Mouse (Mus musculus) liver, embryonic 14.5 days (tissue): ENCODE results near the gene Thg1l. TPM values are rescaled to one million over a fixed set of nuclear protein-coding genes. Genes with fewer than 3 reads are reported as not detected.

Experiments
- ATAC-seq: fragments of 200-750 bp; cut with Nextera tagmentation; 2 replicates; pipeline ENCODE4 v1.8.0; 2017; ENCODE audit warnings: moderate number of reproducible peaks, mild to moderate bottlenecking, moderate library complexity; ENCODE audit not compliant: insufficient read depth
- DNase-seq, 3 experiments: peaks; one replicate each; pipeline ENCODE4 v3.0.0-alpha.2; 2012 to 2013; ENCODE audit warnings: low read depth in 3 of 3, low spot score in 3 of 3
- H3K27ac ChIP-seq: fragments of 300-500 bp; sonication (generic); 2 replicates; pipeline ENCODE4 v1.5.1; 2014; ENCODE audit warnings: moderate library complexity, mild to moderate bottlenecking, control low read depth, inconsistent platforms
- H3K27me3 ChIP-seq: fragments of 300-500 bp; sonication (generic); 2 replicates; pipeline ENCODE4 v1.6.1; 2014; ENCODE audit warnings: mild to moderate bottlenecking, low read length, moderate library complexity; ENCODE audit not compliant: control insufficient read depth, insufficient read depth
- H3K36me3 ChIP-seq: fragments of 300-500 bp; sonication (generic); replicated peaks from 2 replicates; pipeline ENCODE4 v1.6.1; 2014; ENCODE audit warnings: low read depth; ENCODE audit not compliant: control insufficient read depth, insufficient read depth
- H3K4me1 ChIP-seq, 2 experiments: fragments of 200-500 bp in 1 of 2; fragments of 300-500 bp in 1 of 2; sonication (generic) in 1 of 2; replicated peaks; 2 replicates each; pipeline ENCODE4 v1.6.1; 2012 to 2014; ENCODE audit warnings: antibody characterized with exemption in 1 of 2, inconsistent platforms in 1 of 2, low read length in 1 of 2; ENCODE audit not compliant: control insufficient read depth in 2 of 2, insufficient read depth in 2 of 2
- H3K4me2 ChIP-seq: fragments of 300-500 bp; sonication (generic); 2 replicates; pipeline ENCODE4 v1.6.1; 2014; ENCODE audit warnings: low read depth, mild to moderate bottlenecking, control low read depth, moderate library complexity
- H3K4me3 ChIP-seq, 2 experiments: fragments of 200-500 bp in 1 of 2; fragments of 300-500 bp in 1 of 2; sonication (generic) in 1 of 2; 2 replicates each; pipeline ENCODE4 v1.5.1; 2012 to 2014; ENCODE audit warnings: low read depth in 2 of 2, low read length in 2 of 2, mild to moderate bottlenecking in 2 of 2, control low read depth in 1 of 2, inconsistent platforms in 1 of 2, moderate library complexity in 1 of 2; ENCODE audit not compliant: insufficient read depth in 1 of 2
- H3K9ac ChIP-seq: fragments of 300-500 bp; sonication (generic); replicated peaks from 2 replicates; pipeline ENCODE4 v1.6.1; 2014; ENCODE audit warnings: mild to moderate bottlenecking, control low read depth, moderate library complexity
- H3K9me3 ChIP-seq: fragments of 300-500 bp; sonication (generic); 2 replicates; pipeline ENCODE4 v1.6.1; 2016; ENCODE audit warnings: low read length, mixed read lengths; ENCODE audit not compliant: control insufficient read depth
- CTCF ChIP-seq: IDR thresholded peaks from 2 replicates; pipeline ENCODE4 v1.5.1; 2016; ENCODE audit warnings: antibody characterized with exemption, low read depth, control low read depth
- EP300 ChIP-seq: IDR thresholded peaks from 2 replicates; pipeline ENCODE4 v1.6.1; 2016; ENCODE audit warnings: antibody characterized with exemption, low read depth
- whole genome bisulfite sequencing: fragments of 180-500 bp; shearing (Covaris S2); extraction: QIAGEN DNeasy Blood & Tissue Kit; methylation state at CpG from one replicate; pipeline ENCODE4 v1.1.7; 2014; ENCODE audit not compliant: insufficient replicate concordance; 5-methylcytosine and 5-hydroxymethylcytosine counted together
- polyA plus RNA-seq, 2 experiments: library from polyadenylated mRNA; depleted of rRNA in 1 of 2; stranded (reverse) in 1 of 2; unstranded in 1 of 2; fragments of >200 nt; fragmentation: Nextera tagmentation in 1 of 2; extraction: Ambion mirVana in 1 of 2; gene quantifications; 2 replicates each; pipeline versions ENCODE4 v1.2.1 to v1.2.3; 2012 to 2014

The Thg1l gene
- polyA plus RNA-seq, 2 experiments = 6.3 to 8.7 TPM

GRCm38 (mm10) chr11:45908894-45909293 lies 46.4 kb downstream of the Thg1l start:
- Histone ChIP-seq H3K9me3 (no peaks in the 10 kb centered on the region), H3K9ac (no peak overlapping the region), H3K27me3 (no peaks in the 10 kb centered on the region), H3K36me3 (peaks cover 52% of the 10 kb centered on the region), H3K4me1 (peaks cover 14 to 16% of the 10 kb centered on the region in 2 experiments), H3K4me3 (no peak overlapping the region), H3K27ac (no peak overlapping the region), H3K4me2 (no peak overlapping the region)
- TF ChIP-seq EP300 (no peak), CTCF (no peak)
- WGBS = 90% methylated on average over 7 of the region's 7 CpGs
- DNase-seq (no peak), ATAC-seq (no peak)

- no peak overlapping the region for H3K4me2 ChIP-seq
- DNase-seq (no peak), ATAC-seq (no peak)
- no peak overlapping the region for H3K27ac ChIP-seq
- no peaks in the 10 kb centered on the region for H3K27me3 ChIP-seq
- peaks cover 58% of the 10 kb centered on the region for H3K36me3 ChIP-seq
- no peaks in the 10 kb centered on the region for H3K9me3 ChIP-seq
- H3K9ac ChIP-seq = no peak overlapping the region
- TF ChIP-seq CTCF (no peak), EP300 (no peak)
- peaks cover 14 to 16% of the 10 kb centered on the region in 2 experiments for H3K4me1 ChIP-seq
- 75% methylated on average over 7 of the region's 7 CpGs for WGBS
- no peak overlapping the region for H3K4me3 ChIP-seq
These were observed 47.2 kb downstream of the Thg1l start for GRCm38 (mm10) chr11:45908070-45908469.

GRCm38 (mm10) chr11:45907301-45907700 lies 48.0 kb downstream of the Thg1l start:
- H3K4me2 ChIP-seq = no peak overlapping the region
- 74% methylated on average over 5 of the region's 5 CpGs for WGBS
- H3K9ac ChIP-seq = no peak overlapping the region
- H3K4me3 ChIP-seq = no peak overlapping the region
- no peaks in the 10 kb centered on the region for H3K9me3 ChIP-seq
- no peak for ATAC-seq
- no peak for TF ChIP-seq CTCF
- TF ChIP-seq EP300 = no peak
- peaks cover 64% of the 10 kb centered on the region for H3K36me3 ChIP-seq
- peaks cover 14 to 16% of the 10 kb centered on the region in 2 experiments for H3K4me1 ChIP-seq
- no peak for DNase-seq
- H3K27ac ChIP-seq = no peak overlapping the region
- no peaks in the 10 kb centered on the region for H3K27me3 ChIP-seq

GRCm38 (mm10) chr11:45906109-45906786 lies 49.0 kb downstream of the Thg1l start:
- Histone ChIP-seq H3K4me3 (no peak overlapping the region), H3K4me2 (peak overlapping the region; percentile 39), H3K9ac (peak overlapping the region; percentile 31), H3K36me3 (peaks cover 59% of the 10 kb centered on the region), H3K9me3 (no peaks in the 10 kb centered on the region), H3K27ac (peak overlapping the region; percentile 74), H3K4me1 (peaks cover 14 to 16% of the 10 kb centered on the region in 2 experiments), H3K27me3 (no peaks in the 10 kb centered on the region)
- WGBS = 18% methylated on average over 8 of the region's 8 CpGs
- TF ChIP-seq EP300 = peak; percentile 55
- no peak for TF ChIP-seq CTCF
- peak; percentile 48 to 59 (median 54) for DNase-seq
- peak; percentile 97 for ATAC-seq

- no peak overlapping the region for H3K4me2 ChIP-seq
- H3K27me3 ChIP-seq = no peaks in the 10 kb centered on the region
- no peak overlapping the region for H3K4me3 ChIP-seq
- DNase-seq = no peak
- TF ChIP-seq CTCF (no peak), EP300 (no peak)
- WGBS = 78% methylated on average over 11 of the region's 11 CpGs
- H3K27ac ChIP-seq = no peak overlapping the region
- H3K9ac ChIP-seq = no peak overlapping the region
- no peak; the same call in 1 of the 2 replicates for ATAC-seq
- H3K36me3 ChIP-seq = peaks cover 47% of the 10 kb centered on the region
- no peaks in the 10 kb centered on the region for H3K9me3 ChIP-seq
- H3K4me1 ChIP-seq = peaks cover 3 to 4% of the 10 kb centered on the region in 2 experiments
These were observed 54.9 kb downstream of the Thg1l start for GRCm38 (mm10) chr11:45900233-45901015.
